Mouse (Mus musculus) gastrocnemius, adult 2 months (tissue): ENCODE results near the gene Ccpg1os. TPM values are rescaled to one million over a fixed set of nuclear protein-coding genes. Genes with fewer than 3 reads are reported as not detected.

Source experiments
- DNase-seq: peaks from one replicate; pipeline ENCODE4 v3.0.0; 2022
- H3K27ac ChIP-seq: fragments of 200-600 bp; 2 replicates; pipeline ENCODE4 v1.8.1; 2022; ENCODE audit warnings: mild to moderate bottlenecking
- H3K4me3 ChIP-seq: fragments of 200-600 bp; 2 replicates; pipeline ENCODE4 v1.8.1; 2022; ENCODE audit warnings: mild to moderate bottlenecking, moderate library complexity
- CTCF ChIP-seq: fragments of 200-600 bp; IDR thresholded peaks from 2 replicates; pipeline ENCODE4 v1.8.1; 2022; ENCODE audit warnings: antibody characterized with exemption, mild to moderate bottlenecking, moderate library complexity
- intact Hi-C: fragments of 180-260 bp; cut with DNase I; formaldehyde crosslinking; loops from one replicate; pipeline ENCODE4 v1.15.1; 2025
- total RNA-seq, 2 experiments: library from RNA; stranded (reverse); gene quantifications; 2 replicates each; pipeline ENCODE4 v1.2.3; 2021

Gene Ccpg1os
- total RNA-seq, 2 experiments from 2014 or later, result 8.8 to 11.8 TPM

DNA sequence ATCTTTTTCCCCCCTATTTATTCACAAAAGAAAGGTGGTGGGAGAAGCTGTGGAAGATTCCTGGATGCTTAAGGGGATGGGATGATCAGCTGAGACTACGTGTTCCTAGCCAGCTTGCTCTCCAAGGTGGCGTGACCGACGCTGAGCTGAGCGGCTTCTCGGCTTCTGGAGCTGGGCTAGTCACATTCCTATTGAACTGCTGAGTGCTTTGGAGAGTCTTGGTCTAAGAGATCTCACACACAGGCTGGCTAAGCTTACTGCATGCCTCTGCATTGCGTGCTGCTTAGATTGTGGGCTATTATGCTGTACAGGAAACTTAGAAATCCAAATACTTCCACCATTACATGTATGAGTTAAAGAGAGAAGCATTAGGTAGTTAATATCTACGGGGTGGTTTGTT lies 18.9 kb upstream of the Ccpg1os start:
- intact Hi-C loops, result no loop called here
- no peak overlapping the region for H3K4me3 ChIP-seq
- TF ChIP-seq CTCF, result no peak
- DNase-seq, result no peak
- H3K27ac ChIP-seq, result no peak overlapping the region

DNA sequence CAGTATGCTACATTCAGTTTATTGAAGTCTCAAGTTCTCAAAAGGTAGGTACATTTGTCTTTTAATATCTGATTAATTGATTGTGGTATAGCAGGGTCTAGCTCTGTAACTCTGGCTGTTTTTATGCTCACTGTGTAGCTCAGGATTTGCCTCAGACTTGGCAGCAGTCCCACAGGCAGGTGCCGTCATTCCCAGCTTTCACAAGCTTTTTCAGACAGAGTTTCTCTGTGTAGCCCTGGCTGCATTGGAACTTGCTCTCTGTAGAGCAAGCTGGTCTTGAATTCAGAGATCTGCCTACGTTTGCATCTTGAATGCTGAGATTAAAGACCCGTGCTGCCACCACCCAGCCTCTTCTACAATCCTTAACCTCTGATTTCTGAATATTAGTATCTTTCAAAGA lies 17.0 kb upstream of the Ccpg1os start:
- TF ChIP-seq CTCF, result no peak
- H3K27ac ChIP-seq, result no peak overlapping the region
- no peak for DNase-seq
- H3K4me3 ChIP-seq, result no peak overlapping the region
- intact Hi-C loops, result no loop called here

DNA sequence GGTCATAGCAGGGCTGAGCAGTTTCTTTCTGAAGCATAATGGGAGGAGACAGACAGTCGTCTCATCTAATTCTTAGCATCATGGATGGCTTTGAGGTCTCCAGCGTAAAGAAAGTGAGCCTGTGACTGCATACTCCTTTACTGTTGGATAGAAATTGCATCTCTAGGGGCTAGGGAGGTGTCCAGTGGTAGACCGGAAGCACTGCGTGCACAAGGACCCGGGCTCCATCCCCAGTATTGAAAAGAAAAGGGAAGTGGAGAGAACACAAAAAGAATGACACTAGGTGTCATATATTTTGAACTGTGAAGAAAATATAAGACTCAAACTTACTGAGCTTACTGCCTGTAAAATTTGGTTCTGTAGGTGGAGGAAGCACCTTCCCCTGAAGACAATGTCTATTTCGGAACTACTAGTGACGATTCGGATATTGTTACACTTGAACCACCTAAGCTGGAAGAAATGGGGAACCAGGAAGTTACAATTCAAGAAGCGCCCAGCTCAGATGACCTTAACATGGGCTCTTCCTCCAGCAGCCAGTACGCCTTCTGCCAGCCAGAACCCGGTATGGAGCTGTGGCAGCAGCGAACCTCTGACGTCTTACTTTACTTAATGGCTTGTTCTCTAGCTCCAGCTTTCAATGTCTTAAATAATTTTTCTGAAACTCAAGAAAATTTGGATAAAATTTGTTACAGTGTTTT lies 16.3 kb upstream of the Ccpg1os start:
- intact Hi-C loops, result no loop called here
- DNase-seq, result no peak
- TF ChIP-seq CTCF, result no peak
- Histone ChIP-seq H3K27ac (peak overlapping the region; percentile 56; the same call in 1 of the 2 replicates), H3K4me3 (no peak overlapping the region)

DNA sequence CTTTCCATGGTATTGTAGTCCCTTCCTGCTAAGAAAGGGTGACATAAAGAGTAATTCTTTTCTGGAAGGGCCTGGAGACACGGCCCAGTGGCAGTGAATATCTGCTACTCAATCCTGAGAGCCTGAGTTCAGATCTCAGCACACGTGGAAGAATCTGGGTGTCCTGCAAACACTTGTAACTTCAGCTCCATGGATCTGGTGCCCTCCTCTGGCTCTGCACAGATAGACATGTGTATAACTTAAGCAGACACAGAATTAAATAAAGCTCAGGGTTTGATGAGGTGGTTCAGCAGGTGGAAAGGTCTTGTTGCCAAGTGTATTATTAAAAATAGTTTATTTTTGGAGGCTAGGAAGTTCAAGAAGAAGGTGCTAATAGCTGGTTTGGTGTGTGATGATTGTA lies 15.3 kb upstream of the Ccpg1os start:
- Histone ChIP-seq H3K27ac (peak overlapping the region; percentile 56; the same call in 1 of the 2 replicates), H3K4me3 (no peak overlapping the region)
- intact Hi-C loops, result no loop called here
- TF ChIP-seq CTCF, result peak; percentile 51
- DNase-seq, result no peak

DNA sequence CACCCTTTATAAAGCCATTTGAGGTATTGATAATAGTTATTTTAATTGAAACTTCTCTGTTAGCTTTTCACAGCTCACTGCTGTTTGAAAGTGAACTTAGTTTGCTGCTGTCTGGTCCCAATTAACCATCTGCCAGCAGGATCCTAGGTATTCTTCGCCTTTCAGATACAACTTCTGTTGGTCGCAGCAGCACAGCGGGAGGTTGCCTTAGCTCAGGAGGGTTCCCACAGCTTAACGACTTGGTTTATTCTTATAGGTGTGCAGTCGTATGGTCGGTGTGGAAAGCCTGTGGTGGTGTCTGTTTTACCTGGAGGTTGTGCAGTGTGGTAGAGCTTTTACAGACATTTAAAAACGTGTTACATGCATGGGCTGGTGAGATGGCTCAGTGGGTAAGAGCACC lies 11.6 kb upstream of the Ccpg1os start:
- H3K27ac ChIP-seq, result peak overlapping the region; percentile 63
- no peak overlapping the region for H3K4me3 ChIP-seq
- intact Hi-C loops, result no loop called here
- DNase-seq, result no peak
- no peak for TF ChIP-seq CTCF

DNA sequence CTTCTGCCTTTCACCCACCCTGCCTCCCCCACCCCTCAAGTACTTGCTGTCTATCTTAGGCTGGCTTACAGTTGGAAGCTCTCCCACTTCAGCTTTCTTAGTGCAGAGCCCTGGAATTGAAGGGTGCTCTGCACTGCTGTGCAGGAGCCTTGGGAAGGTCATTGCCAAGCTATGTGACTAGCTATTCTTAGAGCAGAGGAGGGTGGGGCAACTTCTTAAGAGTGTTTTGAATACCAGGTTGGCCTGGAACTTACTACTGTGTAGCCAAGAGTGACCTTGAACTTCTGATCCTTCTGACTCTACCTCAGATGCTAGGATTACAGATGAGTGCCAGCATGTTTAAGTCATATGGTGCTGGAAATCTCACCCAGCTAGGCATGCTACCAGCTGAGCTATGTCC lies 11.0 kb upstream of the Ccpg1os start:
- TF ChIP-seq CTCF, result no peak
- intact Hi-C loops, result no loop called here
- H3K27ac ChIP-seq, result peak overlapping the region; percentile 72
- no peak for DNase-seq
- H3K4me3 ChIP-seq, result no peak overlapping the region

DNA sequence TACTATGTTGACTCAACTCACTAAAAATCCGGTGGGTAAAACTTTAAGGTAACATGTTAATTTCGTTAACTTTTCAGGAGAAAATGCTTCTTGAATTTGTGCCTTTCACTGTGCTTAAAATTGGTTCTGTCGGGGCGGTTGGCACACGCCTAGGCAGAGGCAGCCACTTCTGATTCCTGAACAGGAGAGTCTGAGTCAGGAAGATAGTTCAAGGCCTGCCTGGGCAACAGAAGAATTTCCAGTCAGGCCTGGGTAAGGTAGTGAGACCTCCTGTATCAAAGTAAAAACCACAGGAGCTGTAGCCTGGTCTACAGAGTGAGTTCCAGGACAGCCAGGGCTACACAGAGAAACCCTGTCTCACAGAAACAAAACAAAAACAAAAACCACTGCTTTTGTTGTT lies 7.4 kb upstream of the Ccpg1os start:
- intact Hi-C loops, result no loop called here
- peak overlapping the region; percentile 28 for H3K27ac ChIP-seq
- DNase-seq, result no peak
- no peak overlapping the region for H3K4me3 ChIP-seq
- TF ChIP-seq CTCF, result no peak

DNA sequence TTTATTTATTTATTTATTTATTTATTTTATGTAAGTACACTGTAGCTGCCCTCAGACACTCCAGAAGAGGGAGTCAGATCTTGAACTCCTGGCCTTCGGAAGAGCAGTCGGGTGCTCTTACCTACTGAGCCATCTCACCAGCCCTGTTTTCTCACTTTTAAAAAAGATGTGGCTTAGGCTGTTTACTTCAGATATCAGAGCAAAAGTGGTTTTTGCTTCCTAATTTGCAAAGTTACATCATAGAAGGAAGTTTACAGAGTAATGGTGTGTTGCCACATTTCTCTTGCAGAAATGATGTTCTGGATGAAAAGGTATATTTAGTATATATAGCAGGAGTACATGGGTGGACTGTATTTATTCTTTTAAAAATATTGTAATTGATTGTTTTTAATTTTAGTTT lies 6.2 kb upstream of the Ccpg1os start:
- H3K27ac ChIP-seq, result no peak overlapping the region
- DNase-seq, result no peak
- no peak overlapping the region for H3K4me3 ChIP-seq
- intact Hi-C loops, result no loop called here
- no peak for TF ChIP-seq CTCF

DNA sequence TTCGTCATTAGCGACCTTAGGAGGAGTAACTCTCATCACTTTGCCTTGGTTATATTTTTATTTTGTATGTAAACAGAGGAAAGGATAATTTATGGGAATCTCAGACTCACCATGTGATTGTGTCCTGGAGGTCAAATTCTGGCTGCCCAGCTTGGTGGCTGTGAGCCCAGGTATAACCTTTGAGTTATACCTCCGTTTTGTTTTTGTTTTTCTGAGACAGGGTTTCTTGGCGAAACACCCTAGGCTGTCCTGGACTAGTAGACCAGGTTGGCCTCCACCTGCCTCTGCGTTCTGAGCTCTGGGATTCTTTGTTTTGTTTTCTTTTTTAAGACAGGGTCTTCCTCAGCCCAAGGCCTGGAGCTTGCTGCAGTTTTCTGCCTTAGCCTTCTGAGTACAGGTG lies 3.5 kb upstream of the Ccpg1os start:
- no peak for TF ChIP-seq CTCF
- peak overlapping the region; percentile 48; the same call in 1 of the 2 replicates for H3K27ac ChIP-seq
- no peak overlapping the region for H3K4me3 ChIP-seq
- no peak for DNase-seq
- intact Hi-C loops, result loop anchor here (5.0 kb wide), 1 partner anchor 96 kb away; no protein-coding TSS in a partner anchor

DNA sequence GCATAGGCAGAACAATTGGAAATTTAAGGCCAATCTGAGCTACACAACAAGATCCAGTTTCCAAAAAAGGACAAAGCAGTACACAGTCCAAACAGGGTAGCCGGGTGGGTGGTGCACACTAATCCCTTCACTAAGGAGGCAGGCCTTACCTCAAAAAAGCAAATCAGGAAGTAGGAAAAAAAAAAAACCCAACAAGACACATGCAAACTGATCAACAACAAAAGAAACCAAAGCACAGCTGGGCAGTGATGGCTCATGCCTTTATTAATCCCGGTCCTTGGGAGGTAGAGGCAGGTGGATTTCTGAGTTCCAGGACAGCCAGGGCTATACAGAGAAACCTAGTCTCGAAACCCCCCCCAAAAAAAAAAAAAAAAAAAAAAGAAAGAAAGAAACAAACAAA lies 2.5 kb upstream of the Ccpg1os start:
- Histone ChIP-seq H3K27ac (no peak overlapping the region), H3K4me3 (no peak overlapping the region)
- intact Hi-C loops, result loop anchor here (5.0 kb wide), 1 partner anchor 95 kb away; no protein-coding TSS in a partner anchor
- no peak for TF ChIP-seq CTCF
- DNase-seq, result no peak

DNA sequence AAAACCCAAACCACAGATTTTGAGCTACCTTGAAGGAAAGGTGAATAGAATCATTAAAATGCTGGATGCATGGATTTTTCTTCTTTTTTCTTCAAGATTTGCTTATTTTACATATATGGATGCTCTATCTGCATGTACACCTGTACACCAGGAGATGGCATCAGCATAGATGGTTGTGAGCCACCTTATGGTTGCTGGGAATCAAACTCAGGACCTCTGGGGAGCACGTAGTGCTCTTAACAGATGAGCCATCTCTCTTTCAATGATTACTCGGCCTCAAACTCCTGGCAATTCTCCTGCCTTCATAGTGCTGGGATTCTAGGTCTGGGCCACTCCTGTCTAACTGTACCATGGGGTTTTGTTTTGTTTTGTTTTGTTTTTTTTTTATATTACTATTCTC lies 2.1 kb downstream of the Ccpg1os start:
- intact Hi-C loops, result no loop called here
- Histone ChIP-seq H3K4me3 (no peak overlapping the region), H3K27ac (no peak overlapping the region)
- no peak; the same call in 1 of the 2 replicates for TF ChIP-seq CTCF
- no peak for DNase-seq

DNA sequence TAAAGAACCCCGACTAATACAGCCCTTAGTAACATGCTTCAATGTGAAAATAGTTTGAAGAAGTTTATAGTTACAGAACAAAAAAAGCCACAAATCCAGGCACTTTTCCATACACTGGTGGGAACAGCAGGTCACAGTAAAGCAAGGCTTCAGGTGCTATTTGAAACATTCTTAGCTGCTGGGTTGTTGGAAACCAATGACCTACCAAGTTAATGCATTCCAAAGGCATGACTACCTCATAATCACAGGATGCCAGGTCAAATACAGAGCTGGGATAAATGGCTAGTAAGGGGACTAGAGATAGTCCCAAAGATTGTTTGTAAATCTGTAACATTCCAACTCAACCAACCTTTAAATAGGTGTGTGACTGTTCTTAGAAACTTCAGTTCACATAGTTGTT lies 9.9 kb downstream of the Ccpg1os start:
- intact Hi-C loops, result no loop called here
- no peak for TF ChIP-seq CTCF
- DNase-seq, result no peak

DNA sequence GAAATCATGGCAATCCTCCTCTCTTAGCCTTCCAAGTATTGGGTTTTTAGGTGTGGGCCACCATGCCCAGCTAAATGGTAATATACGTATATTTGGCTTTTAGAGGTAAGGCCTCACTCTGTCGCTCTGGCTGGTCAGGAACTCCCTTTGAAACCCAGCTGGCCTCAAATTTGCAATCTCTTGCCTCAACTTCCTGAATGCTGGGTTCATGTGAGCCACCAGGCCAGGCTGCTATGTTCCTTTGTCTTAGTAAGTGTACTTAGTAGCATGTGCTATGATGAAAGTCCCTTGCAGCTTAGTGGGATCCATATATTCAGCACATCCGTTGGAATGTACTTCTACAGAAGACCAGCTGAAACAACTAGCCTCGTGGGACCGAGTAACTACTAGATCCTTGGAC lies 10.4 kb downstream of the Ccpg1os start:
- no peak overlapping the region for H3K4me3 ChIP-seq
- no peak overlapping the region for H3K27ac ChIP-seq
- DNase-seq, result no peak
- TF ChIP-seq CTCF, result no peak
- intact Hi-C loops, result no loop called here

More for the DNA sequence above, 9.9 kb downstream of the Ccpg1os start:
- Histone ChIP-seq H3K4me3 (no peak overlapping the region), H3K27ac (no peak overlapping the region)

DNA sequence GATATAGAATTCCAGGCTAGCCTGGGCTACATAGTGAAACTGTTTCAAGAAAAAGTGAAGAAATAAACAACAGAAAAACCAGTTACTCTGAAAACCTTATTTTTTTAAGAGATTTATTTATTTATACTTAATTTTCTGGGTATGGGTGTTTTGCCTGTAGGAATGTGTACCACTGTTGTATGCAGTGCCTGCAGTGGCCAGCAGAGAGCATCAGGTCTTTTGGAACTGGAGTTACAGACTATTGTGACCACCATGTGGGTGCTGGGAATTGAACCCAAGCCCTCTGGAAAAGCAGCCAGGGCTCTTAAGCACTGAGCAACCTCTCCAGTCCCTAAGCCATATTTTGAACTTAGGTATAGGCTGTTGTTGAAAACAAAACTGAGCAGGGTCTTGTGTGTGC lies 12.2 kb downstream of the Ccpg1os start:
- Histone ChIP-seq H3K4me3 (no peak overlapping the region), H3K27ac (no peak overlapping the region)
- intact Hi-C loops, result no loop called here
- TF ChIP-seq CTCF, result no peak; the same call in 1 of the 2 replicates
- no peak for DNase-seq
